Mouse (Mus musculus): ENCODE data around the gene Baz2b. TPM values are rescaled to one million over a fixed set of nuclear protein-coding genes. Genes with fewer than 3 reads are reported as not detected.
"Not testable (repeated sequence)": the region's sequence is repeated elsewhere in the genome, so short reads cannot be mapped to it uniquely, and the experiment has no call there.

Gene Baz2b
- total RNA-seq, 1 experiment from 2014 or later: 367 TPM

DNA sequence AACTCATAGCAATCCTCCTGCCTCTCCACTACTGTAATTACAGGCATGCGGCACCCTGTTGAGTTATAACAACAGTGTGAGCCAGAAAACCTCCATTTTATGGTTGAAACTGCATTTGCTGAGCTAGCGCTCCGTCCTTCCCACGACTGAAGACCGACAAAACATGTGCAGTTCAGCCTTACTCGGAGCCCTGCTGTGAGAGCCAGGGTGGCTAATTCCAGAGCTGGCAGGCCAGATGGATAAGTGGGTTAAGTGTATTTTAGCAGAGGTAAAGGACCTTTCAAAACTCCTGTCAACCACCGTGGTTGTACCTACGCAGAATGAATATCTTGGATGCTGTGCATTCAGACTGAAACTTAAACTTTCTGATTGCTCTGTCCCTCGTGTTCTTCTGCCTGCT, 355.3 kb downstream of the Baz2b start:
- ATAC-seq (ENCODE audit: extremely low read depth, insufficient number of reproducible peaks, low FRiP score, poor library complexity, severe bottlenecking): no peak

DNA sequence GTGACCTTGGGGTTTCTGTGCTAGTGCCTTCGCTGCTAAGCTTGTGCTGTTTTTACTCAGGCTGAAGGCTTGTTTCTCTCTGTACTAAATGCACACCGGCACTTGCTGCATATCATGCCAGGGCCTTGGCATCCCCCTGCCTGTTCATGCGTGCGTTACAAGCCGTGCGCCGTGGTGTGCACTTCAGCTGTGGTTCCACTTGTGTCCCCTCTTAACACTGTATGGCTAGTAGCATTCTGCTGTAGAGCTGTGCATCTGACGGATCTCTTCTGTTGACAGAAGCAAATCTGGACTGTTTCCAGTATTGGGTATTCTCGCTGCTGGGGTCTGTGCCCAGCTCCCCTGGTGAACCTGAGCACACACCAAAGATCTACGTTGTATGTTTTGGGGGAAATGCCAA, 356.1 kb downstream of the Baz2b start:
- ATAC-seq (ENCODE audit: extremely low read depth, insufficient number of reproducible peaks, low FRiP score, poor library complexity, severe bottlenecking): no peak

DNA sequence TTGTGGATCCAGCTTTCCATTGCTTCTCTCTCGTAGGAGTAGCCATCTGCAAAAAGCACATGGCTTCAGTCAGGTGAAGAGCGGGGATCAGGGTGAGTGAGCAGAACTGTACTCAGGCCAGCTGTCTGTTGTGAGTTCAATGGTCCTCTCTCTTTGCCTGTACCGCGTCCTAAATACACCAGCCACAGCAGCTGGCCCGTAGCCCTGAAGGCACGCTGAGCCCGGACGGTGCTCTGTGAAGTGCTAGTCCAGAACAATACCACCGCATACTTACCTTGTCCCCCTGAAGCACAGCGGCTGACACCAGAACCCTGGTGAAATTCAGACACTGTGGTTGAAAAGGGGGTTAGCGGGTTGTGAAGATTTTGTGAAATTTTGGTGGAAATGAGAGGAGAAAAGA, 356.7 kb downstream of the Baz2b start:
- no peak for ATAC-seq (ENCODE audit: extremely low read depth, insufficient number of reproducible peaks, low FRiP score, poor library complexity, severe bottlenecking)

DNA sequence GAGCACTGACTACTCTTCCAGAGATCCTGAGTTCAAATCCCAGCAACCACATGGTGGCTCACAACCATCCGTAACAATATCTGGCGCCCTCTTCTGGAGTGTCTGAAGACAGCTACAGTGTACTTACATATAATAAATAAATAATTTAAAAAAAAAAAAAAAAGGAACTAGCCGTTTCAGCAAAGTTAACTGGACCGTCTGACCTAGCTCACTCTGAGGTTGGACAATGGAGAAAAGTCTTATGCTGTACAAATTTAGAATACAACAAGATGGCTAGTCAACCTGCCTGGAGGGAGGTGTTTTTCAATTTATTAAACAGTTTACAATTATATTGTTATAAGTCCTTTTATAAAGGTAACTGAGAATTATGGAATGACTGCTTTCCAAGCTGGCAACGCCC, 357.8 kb downstream of the Baz2b start:
- ATAC-seq (ENCODE audit: extremely low read depth, insufficient number of reproducible peaks, low FRiP score, poor library complexity, severe bottlenecking): not testable (repeated sequence)

Other genes with a start within 250 kb of the Baz2b start
- gene March7, start within 50 bp of the Baz2b start, total RNA-seq (2017): 547 and 566 TPM in 2 replicates
- gene Cd302, start 74.6 kb upstream of the Baz2b start, total RNA-seq (2017): 2.3 and 4.0 TPM in 2 replicates
- gene Ly75, start 173.5 kb upstream of the Baz2b start, total RNA-seq (2017): 18.4 and 18.6 TPM in 2 replicates

Measured in neutrophil, adult 5-6 weeks (primary cell).